Mouse (Mus musculus) liver, embryonic 15.5 days (tissue): ENCODE results near the gene Rab24. TPM values are rescaled to one million over a fixed set of nuclear protein-coding genes. Genes with fewer than 3 reads are reported as not detected.

ENCODE experiments used
- ATAC-seq: fragments of 200-750 bp; cut with Nextera tagmentation; 2 replicates; pipeline ENCODE4 v1.8.0; 2017; ENCODE audit warnings: moderate number of reproducible peaks, mild to moderate bottlenecking, moderate library complexity; ENCODE audit not compliant: insufficient read depth
- H3K27ac ChIP-seq: fragments of 300-500 bp; sonication (generic); replicated peaks from 2 replicates; pipeline ENCODE4 v1.5.1; 2015; ENCODE audit warnings: mild to moderate bottlenecking, inconsistent platforms
- H3K27me3 ChIP-seq: fragments of 300-500 bp; sonication (generic); 2 replicates; pipeline ENCODE4 v1.6.1; 2015; ENCODE audit warnings: mild to moderate bottlenecking, inconsistent platforms
- H3K36me3 ChIP-seq: fragments of 300-500 bp; sonication (generic); replicated peaks from 2 replicates; pipeline ENCODE4 v1.6.1; 2015; ENCODE audit warnings: moderate library complexity, mild to moderate bottlenecking, inconsistent platforms
- H3K4me1 ChIP-seq: fragments of 300-500 bp; sonication (generic); replicated peaks from 2 replicates; pipeline ENCODE4 v1.6.1; 2015; ENCODE audit warnings: inconsistent platforms
- H3K4me2 ChIP-seq: fragments of 300-500 bp; sonication (generic); 2 replicates; pipeline ENCODE4 v1.6.1; 2015; ENCODE audit warnings: moderate library complexity, mild to moderate bottlenecking, inconsistent platforms
- H3K4me3 ChIP-seq: fragments of 300-500 bp; sonication (generic); replicated peaks from 2 replicates; pipeline ENCODE4 v1.5.1; 2015; ENCODE audit warnings: mild to moderate bottlenecking, inconsistent platforms
- H3K9ac ChIP-seq: fragments of 300-500 bp; sonication (generic); 2 replicates; pipeline ENCODE4 v1.6.1; 2015; ENCODE audit warnings: moderate library complexity, mild to moderate bottlenecking, inconsistent platforms
- H3K9me3 ChIP-seq: fragments of 300-500 bp; sonication (generic); replicated peaks from 2 replicates; pipeline ENCODE4 v1.6.1; 2016; ENCODE audit warnings: inconsistent platforms
- WGBS: fragments of 180-500 bp; shearing (Covaris S2); methylation state at CpG from one replicate; pipeline ENCODE4 v1.1.7; 2015; ENCODE audit warnings: mixed read lengths; ENCODE audit not compliant: insufficient replicate concordance; 5-methylcytosine and 5-hydroxymethylcytosine counted together
- polyA plus RNA-seq: library from polyadenylated mRNA; unstranded; fragments of >200 nt; fragmentation: Nextera tagmentation; extraction: Ambion mirVana; gene quantifications from 2 replicates; pipeline ENCODE4 v1.2.1, GENCODE M21; 2015

Gene Rab24
- polyA plus RNA-seq, 1 experiment from 2014 or later: 48.6 TPM

DNA sequence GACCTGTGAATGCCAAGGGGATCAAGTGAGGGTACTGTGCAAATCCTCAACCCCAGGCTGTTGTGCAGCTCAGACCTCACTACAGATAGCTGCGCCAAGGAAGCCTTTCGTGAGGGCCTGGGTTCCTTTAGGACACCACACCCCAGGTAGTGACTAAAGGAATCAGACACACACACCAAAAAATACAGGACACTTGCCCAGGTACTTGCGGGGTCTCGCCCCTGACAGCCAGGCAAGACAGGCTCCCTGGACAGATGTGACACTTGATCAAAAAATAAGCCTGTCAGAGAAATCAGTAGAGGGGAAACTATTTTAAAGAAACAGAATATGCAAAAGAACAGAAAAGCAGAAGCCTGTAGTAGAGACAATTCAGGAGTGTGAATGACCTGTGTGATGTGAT is 6.9 kb upstream of the Rab24 start:
- Histone ChIP-seq H3K36me3 (peaks cover 48% of the 10 kb centered on the region), H3K9ac (peak overlapping the region; percentile 87), H3K9me3 (no peaks in the 10 kb centered on the region), H3K4me2 (peak overlapping the region; percentile 96), H3K27ac (peak overlapping the region; percentile 97), H3K4me3 (peak overlapping the region; percentile 83), H3K4me1 (peaks cover 73% of the 10 kb centered on the region), H3K27me3 (0 out of 2 replicates have a peak, but pooled peaks cover 13% of the 10 kb centered on the region)
- WGBS: 78% methylated on average over 4 of the region's 4 CpGs
- no peak for ATAC-seq

DNA sequence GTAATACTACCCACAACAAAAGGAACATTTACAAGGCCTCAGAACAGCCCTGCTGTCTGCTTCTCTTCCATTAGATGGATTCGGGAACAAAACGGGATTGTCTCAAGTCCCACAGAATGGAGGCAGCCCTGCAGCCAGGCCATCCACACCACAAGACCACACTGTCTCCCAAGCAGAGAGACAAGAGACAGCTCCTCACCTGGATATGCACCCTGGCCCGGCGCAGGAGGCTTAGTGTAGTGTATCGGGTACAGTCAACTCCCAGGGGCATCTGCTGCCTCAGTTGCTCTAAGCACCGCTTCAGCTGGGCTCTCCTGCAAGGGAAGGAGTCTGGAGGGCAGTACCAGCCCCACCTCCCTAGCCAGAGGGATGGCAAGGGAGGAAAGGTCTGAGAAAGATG is 6.4 kb upstream of the Rab24 start:
- Histone ChIP-seq H3K4me1 (peaks cover 78% of the 10 kb centered on the region), H3K4me3 (peak overlapping the region; percentile 83), H3K36me3 (peaks cover 52% of the 10 kb centered on the region), H3K27me3 (0 out of 2 replicates have a peak, but pooled peaks cover 13% of the 10 kb centered on the region), H3K9ac (peak overlapping the region; percentile 87), H3K27ac (peak overlapping the region; percentile 97), H3K9me3 (no peaks in the 10 kb centered on the region), H3K4me2 (peak overlapping the region; percentile 96)
- ATAC-seq: no peak
- WGBS: 68% methylated on average over 6 of the region's 6 CpGs

DNA sequence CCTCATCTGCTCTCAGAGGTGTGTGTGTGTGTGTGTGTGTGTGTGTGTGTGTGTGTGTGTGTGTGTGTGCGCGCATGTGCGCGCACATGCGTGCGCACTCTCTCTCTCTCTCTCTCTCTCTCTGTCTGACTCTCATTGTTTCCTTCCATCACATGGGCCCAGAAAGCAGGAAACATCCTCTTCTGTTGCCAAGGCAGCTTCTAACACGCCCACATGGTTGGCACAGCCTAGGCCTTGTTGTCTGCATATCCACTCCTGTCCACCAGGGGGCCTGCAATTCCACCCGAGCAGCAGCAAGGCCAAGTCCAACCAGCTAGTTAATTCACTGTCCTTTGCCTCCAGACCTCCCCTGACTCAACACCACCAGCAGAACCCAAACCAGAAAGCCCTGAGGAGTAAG is 5.9 kb upstream of the Rab24 start:
- Histone ChIP-seq H3K4me1 (peaks cover 83% of the 10 kb centered on the region), H3K9me3 (no peaks in the 10 kb centered on the region), H3K4me3 (peak overlapping the region; percentile 83), H3K4me2 (peak overlapping the region; percentile 96), H3K27me3 (0 out of 2 replicates have a peak, but pooled peaks cover 8% of the 10 kb centered on the region), H3K36me3 (peaks cover 57% of the 10 kb centered on the region), H3K27ac (0 out of 2 replicates have a peak overlapping the region, but pooled peaks have one; percentile 97), H3K9ac (peak overlapping the region; percentile 87)
- ATAC-seq: no peak
- 53% methylated on average over 8 of the region's 8 CpGs for WGBS

DNA sequence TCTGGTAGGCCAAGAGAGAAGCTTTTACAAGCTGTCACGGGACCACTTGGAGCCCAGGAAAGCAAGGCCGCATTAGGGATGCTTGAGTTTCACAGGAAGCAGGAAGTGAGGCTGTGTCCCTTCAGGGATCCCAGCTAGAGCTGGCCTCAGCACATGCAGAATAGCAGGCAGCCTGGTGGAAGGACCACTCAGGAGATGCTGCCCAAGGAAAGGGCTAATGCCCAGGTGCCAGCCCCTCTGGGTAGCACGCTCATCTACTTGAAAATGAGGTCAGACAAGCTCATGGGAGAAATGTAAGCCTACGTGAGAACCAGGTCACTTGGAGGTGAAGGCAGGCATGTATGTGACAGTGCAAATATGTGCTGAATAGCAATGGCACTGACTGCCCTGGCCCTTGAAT is 5.4 kb upstream of the Rab24 start:
- Histone ChIP-seq H3K36me3 (peaks cover 57% of the 10 kb centered on the region), H3K27me3 (0 out of 2 replicates have a peak, but pooled peaks cover 3% of the 10 kb centered on the region), H3K9me3 (no peaks in the 10 kb centered on the region), H3K4me1 (peaks cover 88% of the 10 kb centered on the region), H3K27ac (no peak overlapping the region), H3K4me2 (peak overlapping the region; percentile 96), H3K4me3 (peak overlapping the region; percentile 83), H3K9ac (peak overlapping the region; percentile 21; the same call in 1 of the 2 replicates)
- 53% methylated on average over 4 of the region's 4 CpGs for WGBS
- no peak for ATAC-seq

DNA sequence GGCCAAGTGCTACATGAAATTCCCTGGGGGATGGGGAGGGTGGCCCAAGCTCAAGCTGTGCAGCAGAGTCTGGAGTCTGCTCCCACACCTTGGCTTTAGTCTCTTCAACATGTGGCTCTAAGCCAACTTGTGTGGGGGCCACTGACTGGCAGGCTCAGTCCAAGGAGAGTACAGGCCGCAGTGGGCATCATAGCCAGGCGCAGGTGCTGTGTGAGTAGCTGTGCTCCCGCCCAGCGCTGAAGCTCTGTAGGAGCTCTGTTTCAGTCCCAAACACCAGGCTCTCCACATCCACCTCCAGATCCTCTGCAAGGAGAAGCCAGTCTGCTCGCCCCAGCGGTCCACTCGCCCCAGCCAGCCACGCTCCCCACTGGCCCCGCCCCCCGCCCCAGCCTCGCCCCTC is 3.9 kb upstream of the Rab24 start:
- no peak for ATAC-seq
- no peak overlapping the region for H3K27ac ChIP-seq
- 0 out of 2 replicates have a peak overlapping the region, but pooled peaks have one; percentile 1 for H3K4me3 ChIP-seq
- H3K4me2 ChIP-seq: 0 out of 2 replicates have a peak overlapping the region, but pooled peaks have one; percentile 25
- H3K36me3 ChIP-seq: peaks cover 59% of the 10 kb centered on the region
- WGBS: 83% methylated on average over 11 of the region's 11 CpGs
- no peak overlapping the region for H3K9ac ChIP-seq
- no peaks in the 10 kb centered on the region for H3K9me3 ChIP-seq
- H3K4me1 ChIP-seq: peaks cover 89% of the 10 kb centered on the region
- no peaks in the 10 kb centered on the region for H3K27me3 ChIP-seq

DNA sequence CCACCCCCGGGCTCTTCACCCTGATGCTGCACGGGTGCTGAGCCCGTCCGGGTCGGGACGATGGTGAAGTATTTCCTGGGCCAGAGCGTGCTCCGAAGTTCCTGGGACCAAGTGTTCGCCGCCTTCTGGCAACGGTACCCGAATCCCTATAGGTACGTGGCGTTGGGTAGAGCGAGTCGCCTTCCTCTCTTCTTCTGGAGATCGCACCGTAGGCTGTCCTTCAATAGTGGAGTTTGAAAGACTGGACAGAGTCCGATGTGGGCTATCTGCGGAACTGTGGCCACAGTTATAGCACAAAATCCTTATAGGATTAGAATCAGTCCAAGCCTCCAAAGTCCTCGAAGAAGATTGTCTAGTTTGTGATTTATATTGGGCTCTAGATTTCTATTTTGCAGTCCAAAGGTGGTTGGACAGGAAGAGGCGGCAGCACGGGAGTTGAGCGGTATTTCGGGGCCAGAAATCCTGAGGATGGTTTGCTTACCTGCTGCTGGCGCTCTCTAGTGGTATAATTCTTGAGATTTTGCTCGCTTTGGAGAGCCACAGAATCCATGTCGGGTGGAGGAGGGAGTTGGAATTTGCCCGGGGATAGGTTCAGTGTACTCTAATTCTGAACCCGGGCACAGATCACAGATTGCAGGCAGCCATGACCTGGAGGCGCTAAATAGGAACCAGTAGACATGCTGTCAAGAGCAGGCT is 532 bp upstream of the Rab24 start:
- peak; percentile 26 for ATAC-seq

DNA sequence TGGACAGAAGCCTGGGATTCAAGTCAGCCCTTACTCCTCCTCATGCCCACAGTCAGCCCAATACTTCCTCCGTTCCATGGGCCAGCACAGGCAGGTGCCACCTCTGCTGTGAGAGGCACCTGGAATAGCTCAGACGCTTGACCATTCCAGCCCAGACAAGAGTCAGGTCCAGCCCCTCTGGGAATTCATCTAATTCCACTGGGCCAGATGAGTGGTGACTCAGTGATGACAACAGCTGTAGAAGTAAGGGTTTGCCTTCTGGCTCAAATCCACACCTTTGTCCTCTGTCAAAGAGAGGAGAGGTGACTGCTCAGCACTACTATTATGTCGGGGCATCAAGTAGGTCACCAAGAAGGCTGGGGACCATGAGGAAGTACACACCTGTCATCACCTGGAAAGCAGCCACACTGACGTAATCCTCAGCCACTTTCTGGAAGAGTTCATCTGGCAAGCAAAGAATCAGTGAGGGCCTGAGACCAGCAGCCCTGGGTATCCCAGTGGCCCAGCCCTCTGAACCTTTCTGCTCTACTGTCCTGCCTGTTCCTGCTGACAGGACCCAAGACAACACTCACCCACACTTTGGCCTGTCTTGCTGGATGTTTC is 1.7 kb downstream of the Rab24 start, which contains the start of gene Prelid1:
Gene Prelid1 (plus strand): TSS at position 570 of the 603 bp plus-strand sequence.
- Histone ChIP-seq H3K27ac (peak within 1 kb of the TSS; percentile 84), H3K4me2 (peak within 1 kb of the TSS; percentile 99), H3K4me3 (peak within 1 kb of the TSS; percentile 91), H3K9me3 (no peaks in the 10 kb centered on the region), H3K27me3 (no peaks in the 10 kb centered on the region), H3K9ac (peak within 1 kb of the TSS; percentile 99), H3K4me1 (peaks cover 57% of the 10 kb centered on the region), H3K36me3 (peaks cover 69% of the 10 kb centered on the region)
- WGBS: 72% methylated on average over 4 of the region's 4 CpGs
- ATAC-seq: no peak

More for the DNA sequence above, 532 bp upstream of the Rab24 start:
- WGBS: under 1% methylated on average over 31 of the region's 31 CpGs
- Histone ChIP-seq H3K9me3 (no peaks in the 10 kb centered on the region), H3K36me3 (peaks cover 72% of the 10 kb centered on the region), H3K27me3 (no peaks in the 10 kb centered on the region), H3K4me1 (peaks cover 77% of the 10 kb centered on the region), H3K9ac (peak overlapping the region; percentile 99), H3K27ac (peak overlapping the region; percentile 84), H3K4me2 (peak overlapping the region; percentile 99), H3K4me3 (peak overlapping the region; percentile 91)

DNA sequence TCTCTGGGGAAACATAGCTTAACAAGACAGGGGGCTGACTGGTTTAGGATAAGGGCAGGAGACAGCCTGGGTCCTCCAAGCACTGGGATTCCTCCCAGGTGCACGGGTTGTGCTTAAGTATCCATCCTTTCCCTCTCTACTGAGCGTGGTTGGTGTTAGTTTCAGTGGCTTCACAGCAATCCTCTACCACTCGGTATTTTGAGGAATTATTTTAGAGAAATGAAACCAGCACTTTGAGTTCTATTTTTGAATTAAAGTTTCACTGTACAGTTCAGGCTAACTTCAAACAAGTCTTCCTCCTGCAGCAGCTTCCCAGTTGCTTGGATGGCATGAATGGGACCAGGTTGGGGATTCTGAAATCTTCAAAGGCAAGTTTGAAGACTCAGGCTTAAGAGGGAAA is 3.4 kb downstream of the Rab24 start:
- Histone ChIP-seq H3K4me1 (peaks cover 44% of the 10 kb centered on the region), H3K27me3 (no peaks in the 10 kb centered on the region), H3K9ac (no peak overlapping the region), H3K4me2 (no peak overlapping the region), H3K4me3 (no peak overlapping the region), H3K36me3 (peaks cover 71% of the 10 kb centered on the region), H3K9me3 (no peaks in the 10 kb centered on the region), H3K27ac (0 out of 2 replicates have a peak overlapping the region, but pooled peaks have one; percentile 33)
- no peak for ATAC-seq
- WGBS: 57% methylated on average over 3 of the region's 3 CpGs

DNA sequence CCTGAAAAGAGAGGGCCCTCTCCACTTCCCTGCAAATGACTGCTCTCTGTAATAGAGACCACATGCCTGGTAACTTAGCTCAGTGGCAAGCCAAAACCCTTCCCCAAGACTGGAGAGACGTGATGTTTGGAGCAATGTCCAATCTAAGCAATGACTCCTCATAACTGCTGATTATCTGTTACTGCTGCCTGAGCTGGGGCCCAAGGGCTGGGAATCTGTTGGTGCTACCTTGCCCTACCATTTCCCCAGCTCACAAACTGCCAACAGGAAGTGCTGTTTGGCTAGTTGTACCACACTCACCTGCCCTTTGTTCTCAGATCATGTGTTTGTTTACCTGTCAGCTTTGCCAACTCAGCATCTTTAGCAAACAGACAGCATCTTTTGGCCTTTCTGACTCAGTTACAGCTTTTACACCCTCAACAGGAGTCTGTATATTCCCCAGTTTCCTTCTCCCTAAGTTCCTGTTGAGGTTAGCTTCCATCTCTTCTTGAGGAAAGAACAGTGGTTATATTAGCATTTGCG is 6.8 kb downstream of the Rab24 start:
- no peaks in the 10 kb centered on the region for H3K27me3 ChIP-seq
- H3K4me2 ChIP-seq: no peak overlapping the region
- H3K27ac ChIP-seq: no peak overlapping the region
- peaks cover 90% of the 10 kb centered on the region for H3K36me3 ChIP-seq
- ATAC-seq: no peak
- WGBS: 77% methylated on average over 2 of the region's 2 CpGs
- no peak overlapping the region for H3K9ac ChIP-seq
- no peak overlapping the region for H3K4me3 ChIP-seq
- H3K9me3 ChIP-seq: no peaks in the 10 kb centered on the region
- peaks cover 13% of the 10 kb centered on the region for H3K4me1 ChIP-seq

DNA sequence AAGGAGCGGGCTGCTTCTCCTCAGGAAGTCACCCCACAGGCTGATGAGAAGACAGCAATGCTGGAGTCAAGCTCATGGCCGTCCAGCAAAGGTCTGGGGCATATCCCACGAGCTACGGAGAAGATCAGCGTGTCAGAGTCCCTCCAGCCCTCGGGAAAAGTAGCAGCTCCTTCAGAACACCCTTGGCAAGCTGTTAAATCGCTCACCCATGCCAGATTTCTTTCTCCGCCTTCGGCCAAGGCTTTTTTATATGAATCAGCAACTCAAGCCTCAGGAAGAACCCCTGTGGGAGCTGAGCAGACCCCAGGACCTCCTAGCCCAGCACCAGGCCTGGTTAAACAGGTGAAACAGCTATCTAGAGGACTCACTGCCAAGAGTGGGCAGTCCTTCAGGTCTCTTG is 8.7 kb downstream of the Rab24 start:
- Histone ChIP-seq H3K36me3 (peaks cover 84% of the 10 kb centered on the region), H3K9ac (no peak overlapping the region), H3K4me3 (no peak overlapping the region), H3K27me3 (no peaks in the 10 kb centered on the region), H3K27ac (no peak overlapping the region), H3K4me2 (no peak overlapping the region), H3K9me3 (no peaks in the 10 kb centered on the region), H3K4me1 (0 out of 2 replicates have a peak, but pooled peaks cover 4% of the 10 kb centered on the region)
- 84% methylated on average over 9 of the region's 9 CpGs for WGBS
- ATAC-seq: no peak

DNA sequence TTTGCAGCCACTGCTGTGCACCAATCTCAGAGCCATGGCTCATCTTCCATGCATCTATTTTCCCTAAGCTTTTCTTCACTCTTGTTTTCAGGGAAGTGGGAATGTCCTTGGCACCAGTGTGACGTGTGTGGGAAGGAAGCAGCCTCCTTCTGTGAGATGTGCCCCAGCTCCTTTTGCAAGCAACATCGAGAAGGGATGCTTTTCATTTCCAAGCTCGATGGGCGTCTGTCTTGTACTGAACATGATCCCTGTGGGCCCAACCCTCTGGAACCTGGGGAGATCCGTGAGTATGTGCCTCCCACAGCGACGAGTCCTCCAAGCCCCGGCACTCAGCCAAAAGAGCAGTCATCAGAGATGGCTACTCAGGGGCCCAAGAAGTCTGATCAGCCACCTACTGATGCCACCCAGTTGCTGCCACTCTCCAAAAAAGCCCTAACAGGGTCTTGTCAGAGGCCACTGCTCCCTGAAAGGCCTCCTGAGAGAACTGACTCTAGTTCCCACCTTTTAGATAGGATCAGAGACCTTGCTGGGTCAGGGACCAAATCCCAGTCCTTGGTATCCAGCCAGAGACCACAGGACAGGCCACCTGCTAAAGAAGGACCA is 9.6 kb downstream of the Rab24 start:
- ATAC-seq: no peak
- Histone ChIP-seq H3K9ac (no peak overlapping the region), H3K9me3 (no peaks in the 10 kb centered on the region), H3K36me3 (peaks cover 89% of the 10 kb centered on the region), H3K4me2 (no peak overlapping the region), H3K4me1 (no peaks in the 10 kb centered on the region), H3K27ac (no peak overlapping the region), H3K27me3 (no peaks in the 10 kb centered on the region), H3K4me3 (no peak overlapping the region)
- 83% methylated on average over 8 of the region's 8 CpGs for WGBS
